Mouse (Mus musculus) frontal cortex, postnatal 25 days (tissue): ENCODE results near the gene Cep164.
A peak's percentile ranks its signal among the peaks of the same experiment; 100 is the strongest.
"Not testable (repeated sequence)": the region's sequence is repeated elsewhere in the genome, so short reads cannot be mapped to it uniquely, and the experiment has no call there.

ENCODE experiments used
- DNase-seq, 2 experiments: peaks; one replicate each; pipeline ENCODE4 v3.0.0; 2022; ENCODE audit warnings: low spot score in 2 of 2

Gene Cep164

DNA sequence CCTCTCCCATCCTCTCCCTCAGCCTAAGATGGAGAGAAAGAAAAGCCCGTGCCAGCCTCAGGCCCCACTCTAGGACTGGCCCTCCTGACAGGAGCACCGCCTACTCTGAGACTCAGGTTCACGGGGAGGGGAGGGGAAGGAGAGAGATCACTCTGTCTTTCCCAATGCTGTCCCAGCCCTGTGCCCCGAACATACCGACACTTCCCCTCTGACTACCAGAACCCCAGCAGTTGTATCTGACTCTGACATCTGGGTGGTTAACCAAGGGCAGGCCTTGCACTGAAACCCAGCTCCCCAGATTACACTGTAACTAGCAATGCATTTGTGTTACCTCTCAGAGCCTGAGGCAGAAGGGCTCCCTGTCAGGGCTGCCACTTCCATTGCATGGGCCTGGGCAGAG, 40.1 kb downstream of the Cep164 start:
- no peak for DNase-seq

DNA sequence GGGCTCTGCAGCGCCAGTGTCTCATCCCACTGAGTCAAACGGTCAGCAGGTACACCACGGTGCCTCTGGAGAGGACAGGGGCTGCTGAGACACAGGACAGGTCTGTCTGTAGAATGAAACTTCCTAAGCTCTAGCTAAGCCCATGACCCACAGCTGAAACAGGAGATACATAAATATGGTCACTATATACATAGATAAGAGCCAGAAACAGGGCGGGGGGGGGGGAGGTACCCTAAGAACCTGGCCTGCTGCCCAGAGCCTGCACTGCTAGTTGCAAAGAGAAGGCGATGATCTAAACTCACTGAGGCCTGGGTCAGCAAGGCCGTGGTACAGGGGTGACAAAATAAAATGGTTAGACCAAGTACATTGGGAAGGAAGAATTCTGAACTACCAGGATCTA, 40.9 kb downstream of the Cep164 start:
- no peak for DNase-seq

- no peak for DNase-seq
These were observed 41.4 kb downstream of the Cep164 start for GRCm38 (mm10) chr9:45787071-45787470.

DNA sequence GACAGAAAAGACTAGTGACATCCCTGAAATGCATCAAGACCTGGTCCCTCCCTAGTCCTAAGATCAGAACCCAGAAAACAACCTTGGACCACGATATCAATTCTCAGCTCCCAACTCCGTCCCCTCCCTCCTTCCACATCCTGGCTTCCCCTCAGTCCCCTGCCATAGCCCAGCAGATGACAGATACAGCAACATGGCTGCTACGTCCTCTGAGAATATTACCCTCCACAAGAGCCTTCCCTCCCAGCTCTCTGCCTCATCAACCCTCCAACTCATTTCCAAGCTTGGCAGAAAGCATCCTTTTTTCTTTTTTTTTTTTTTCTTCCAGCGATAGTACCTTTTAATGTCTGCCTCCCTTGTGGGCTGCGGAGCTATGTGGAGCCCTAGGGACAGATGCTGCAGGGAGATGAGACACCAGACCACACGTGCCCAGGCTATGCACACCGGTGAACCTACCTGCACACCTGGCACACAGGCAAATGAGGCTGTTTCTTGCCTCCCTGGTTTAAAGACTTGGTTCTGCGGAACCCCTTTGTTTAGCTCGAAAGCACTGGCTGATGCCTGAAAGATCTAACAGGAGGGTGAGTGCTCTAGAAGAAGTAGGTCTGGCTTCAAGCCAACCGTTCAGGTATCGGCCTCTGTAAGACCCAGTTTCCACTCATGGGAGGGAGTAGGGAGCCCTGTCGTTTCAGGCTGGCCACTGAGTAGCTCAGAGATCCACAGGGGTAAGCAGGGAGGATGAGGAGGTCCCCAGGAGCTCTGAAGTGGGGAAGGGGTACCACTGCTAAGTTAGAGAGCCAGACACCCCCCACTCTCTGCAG, 45.0 kb downstream of the Cep164 start:
- DNase-seq, result no peak

- DNase-seq, result no peak
These were observed 49.3 kb downstream of the Cep164 start for GRCm38 (mm10) chr9:45779201-45779600.

DNA sequence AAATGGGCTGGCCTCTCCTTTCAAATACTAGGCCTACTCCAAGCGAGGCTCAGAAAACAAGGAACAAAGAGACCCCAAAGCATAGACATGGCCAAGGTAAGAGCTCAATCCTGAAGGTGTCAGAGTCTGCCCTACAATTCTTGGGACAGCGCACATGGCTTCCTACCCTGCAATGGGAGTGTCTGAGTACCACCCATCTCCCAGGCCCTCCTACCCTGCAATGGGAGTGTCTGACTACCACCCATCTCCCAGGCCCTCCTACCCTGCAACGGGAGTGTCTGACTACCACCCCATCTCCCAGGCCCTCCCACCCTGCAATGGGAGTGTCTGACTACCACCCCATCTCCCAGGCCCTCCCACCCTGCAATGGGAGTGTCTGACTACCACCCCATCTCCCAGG, 52.3 kb downstream of the Cep164 start:
- not testable (repeated sequence) for DNase-seq

DNA sequence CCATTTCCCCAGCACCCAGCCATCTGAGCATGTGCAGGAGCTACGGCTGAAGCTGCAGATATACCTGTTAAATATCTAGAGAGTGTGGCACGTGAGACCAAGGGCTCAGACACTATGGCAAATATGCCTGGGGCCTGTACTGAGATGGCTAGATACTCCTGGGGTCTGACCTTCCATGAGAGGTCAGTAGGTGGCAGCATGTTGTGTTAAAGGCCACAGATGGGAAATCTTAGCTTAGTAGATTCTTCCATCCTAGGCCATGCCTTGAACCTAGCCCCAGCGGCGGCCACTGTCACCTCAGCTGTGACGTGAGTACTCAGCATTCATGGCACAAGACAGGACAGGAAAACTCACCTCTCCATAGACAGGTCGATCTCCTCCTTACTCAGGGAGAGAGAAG, 54.4 kb downstream of the Cep164 start:
- no peak for DNase-seq

GRCm38 (mm10) chr9:45769596-45769995, 58.9 kb downstream of the Cep164 start:
- no peak for DNase-seq

GRCm38 (mm10) chr9:45768421-45768820, 60.1 kb downstream of the Cep164 start:
- DNase-seq, result no peak

DNA sequence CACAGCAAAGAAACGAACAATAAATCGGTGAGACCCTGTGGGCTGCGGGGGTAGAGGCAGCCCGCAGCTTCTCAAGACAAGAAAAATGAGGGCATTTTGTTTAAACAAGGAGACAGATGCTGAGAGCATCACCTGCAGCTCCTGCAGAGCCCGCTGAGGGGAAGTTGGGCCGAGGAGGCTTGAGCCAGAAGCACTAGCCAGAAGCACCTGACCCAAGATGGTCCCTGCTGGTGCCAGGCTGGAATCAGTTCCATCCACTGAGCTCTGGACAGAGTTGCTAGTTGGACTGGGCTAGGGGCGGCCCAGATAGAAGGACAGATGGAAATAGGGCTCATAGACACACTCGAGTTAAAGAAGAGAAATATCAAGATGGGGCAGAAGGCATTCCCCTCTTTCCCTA, 61.3 kb downstream of the Cep164 start:
- no peak for DNase-seq

- DNase-seq, result no peak
These were observed 62.3 kb downstream of the Cep164 start for GRCm38 (mm10) chr9:45766195-45766594.

DNA sequence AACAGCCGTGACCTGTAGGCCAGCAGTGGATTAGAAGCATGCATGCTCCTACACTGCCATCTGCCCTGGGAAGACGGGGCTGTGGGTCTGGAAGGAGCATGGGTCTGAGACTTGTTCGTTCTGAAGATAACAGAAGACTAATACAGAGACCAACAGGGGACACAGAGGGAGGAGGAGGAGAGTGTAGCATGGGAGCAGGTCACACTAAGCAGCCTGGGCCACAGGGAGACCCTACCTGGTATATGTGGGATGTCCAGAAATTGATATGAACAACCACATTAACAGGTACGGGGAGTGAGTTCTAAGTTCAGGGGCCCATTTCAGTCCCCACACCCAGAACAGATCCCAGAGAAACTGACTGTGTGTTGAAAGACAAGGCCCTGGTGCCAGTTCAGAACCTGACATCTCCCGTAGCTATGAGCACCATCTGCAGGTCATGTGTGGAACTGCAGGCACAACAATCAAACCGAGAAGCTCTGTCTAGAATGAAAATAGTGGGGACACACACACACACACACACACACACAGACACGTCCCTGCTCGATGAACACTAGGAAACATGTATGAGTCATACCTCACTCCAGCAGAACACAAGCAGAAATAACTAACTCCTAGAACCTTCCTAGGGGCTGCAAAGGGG, 73.9 kb downstream of the Cep164 start:
- DNase-seq, result peak; percentile 80 to 85

DNA sequence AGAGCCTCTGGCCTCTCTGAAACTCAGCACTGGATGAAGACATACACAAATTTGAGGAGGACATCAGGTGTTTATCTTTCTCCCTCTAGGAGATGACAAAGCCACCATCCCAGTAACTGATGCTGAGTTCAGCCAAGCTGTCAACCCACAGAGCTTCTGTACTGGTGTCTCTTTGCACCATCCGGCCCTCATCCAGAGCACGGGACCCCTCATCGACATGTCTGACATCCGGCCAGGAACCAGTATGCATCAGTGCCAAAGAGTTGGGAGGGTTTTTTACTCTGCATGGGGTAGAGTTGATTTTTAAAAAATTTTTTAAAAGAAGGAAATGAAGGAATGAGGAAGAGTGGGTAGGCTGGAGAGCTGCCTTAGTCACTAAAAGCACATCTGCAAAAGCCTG, 78.6 kb downstream of the Cep164 start:
- DNase-seq, result no peak

DNA sequence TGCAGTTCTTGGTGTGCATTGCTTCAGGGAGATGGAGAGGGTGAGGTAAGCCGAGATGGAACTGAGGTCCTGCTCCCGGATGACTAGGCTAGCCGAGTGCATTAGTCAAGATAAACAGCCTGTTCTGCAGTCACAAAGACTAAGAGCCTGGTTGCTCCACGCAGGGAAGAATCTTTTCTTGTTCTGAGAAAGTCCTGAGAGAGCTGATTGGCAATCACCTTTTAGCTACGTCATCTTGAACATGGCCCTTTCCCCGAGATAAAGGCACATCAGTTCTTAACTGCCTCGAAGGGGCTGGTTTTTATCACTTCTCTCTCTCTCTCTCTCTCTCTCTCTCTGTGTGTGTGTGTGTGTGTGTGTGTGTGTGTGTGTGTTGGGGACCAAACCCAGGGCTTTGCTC, 83.0 kb downstream of the Cep164 start:
- DNase-seq, result no peak

DNA sequence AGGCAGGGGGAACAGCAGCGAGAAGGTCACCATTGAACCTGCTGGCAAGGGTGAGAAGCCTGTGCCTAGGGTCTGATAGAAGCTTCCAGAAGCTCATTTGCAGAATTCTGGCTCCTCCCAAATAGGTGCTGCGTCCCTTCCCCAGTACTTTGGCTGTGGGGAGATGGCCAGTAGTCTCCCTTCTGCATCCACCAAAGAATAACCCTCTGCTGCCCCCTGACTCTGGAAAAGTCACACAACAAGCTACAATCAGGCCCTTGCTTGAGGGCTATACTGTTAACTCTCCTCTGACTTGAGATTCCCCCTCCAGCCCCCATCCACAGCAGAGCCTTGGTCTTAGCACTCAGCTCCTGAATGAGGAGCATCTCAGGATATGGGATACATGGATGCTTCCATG, 87.9 kb downstream of the Cep164 start:
- no peak for DNase-seq

- no peak for DNase-seq
These were observed 88.5 kb downstream of the Cep164 start for GRCm38 (mm10) chr9:45739702-45740583.

DNA sequence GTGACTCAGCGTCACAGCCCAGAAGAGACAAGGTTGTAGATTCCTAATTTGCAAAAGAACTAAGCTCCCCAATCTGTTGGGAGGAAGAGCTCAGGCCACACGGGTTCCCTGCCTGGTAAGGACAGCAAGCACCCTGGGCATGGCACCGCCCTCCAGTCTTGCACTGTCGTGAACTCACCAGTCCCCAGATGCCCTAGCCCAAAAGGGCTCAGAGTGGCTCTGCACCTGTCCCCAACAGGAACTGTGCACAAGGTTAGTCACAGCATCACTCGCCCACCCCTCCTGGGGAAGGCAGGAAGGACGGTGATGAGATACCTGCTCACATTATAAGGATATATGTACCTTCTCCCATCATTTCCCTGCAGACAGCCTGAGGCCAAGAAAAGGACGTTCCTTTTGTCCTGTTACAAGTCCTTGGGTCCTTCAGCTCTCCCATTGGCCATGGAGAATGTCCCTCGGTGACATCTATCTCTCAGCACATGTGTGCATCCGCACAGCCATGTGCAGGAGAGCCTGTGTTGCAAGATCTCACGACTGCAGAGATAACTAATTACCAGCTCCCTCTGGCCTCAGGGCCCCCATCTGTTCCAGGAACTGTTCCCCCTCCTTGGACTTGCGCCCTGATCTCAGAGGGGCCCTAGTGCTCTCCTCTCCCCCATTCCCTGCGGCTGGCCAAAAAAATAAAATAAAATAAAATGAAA, 89.3 kb downstream of the Cep164 start:
- DNase-seq, result no peak

GRCm38 (mm10) chr9:45733246-45733645, 95.2 kb downstream of the Cep164 start:
- no peak for DNase-seq

- DNase-seq, result no peak
These were observed 96.6 kb downstream of the Cep164 start for GRCm38 (mm10) chr9:45731851-45732250.

DNA sequence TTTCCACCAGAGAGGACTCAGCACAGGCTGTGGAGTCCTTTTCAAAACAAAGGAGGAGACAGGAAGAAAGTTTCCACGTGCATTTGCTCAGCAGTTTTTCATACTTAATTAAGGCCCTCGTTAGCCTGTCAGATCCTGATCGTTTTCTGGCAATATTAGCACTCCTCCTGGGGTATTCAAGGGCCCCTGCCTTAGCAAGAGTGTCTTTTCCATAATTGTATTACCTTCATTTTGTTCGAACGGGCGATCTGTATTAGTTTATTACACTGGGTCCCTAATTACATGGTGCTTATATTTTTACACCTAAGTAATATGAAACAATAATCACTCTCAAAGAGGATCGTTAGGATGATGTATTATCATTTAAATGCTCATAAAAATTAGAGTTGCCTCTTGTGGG, 108.5 kb downstream of the Cep164 start:
- DNase-seq, result no peak
